Mouse (Mus musculus): ENCODE data around the gene Cdhr3.

- TF ChIP-seq CTCF (IDR thresholded peaks at IDR 0.05 in 2 of 3, conservative IDR thresholded peaks at IDR 0.05 in 1 of 3; ENCODE audit: control insufficient read depth in 1 of 3, insufficient read depth in 1 of 3, low read depth in 2 of 3, low read length in 3 of 3, poor library complexity in 1 of 3, severe bottlenecking in 1 of 3) (peak in 2 of 3 experiments; percentile 23 to 46; a peak in 3 of 6 replicates), CHD2 (IDR thresholded peaks at IDR 0.05; ENCODE audit: low read length) (no peak), ZC3H11A (IDR thresholded peaks at IDR 0.05; ENCODE audit: low read depth, low read length) (peak; percentile 24; the same call in 1 of the 2 replicates), MEF2A (IDR thresholded peaks at IDR 0.05; ENCODE audit: extremely low read depth, insufficient replicate concordance, low read depth, low read length, poor library complexity, severe bottlenecking) (no peak), SMC3 (IDR thresholded peaks at IDR 0.05; ENCODE audit: low read depth, low read length) (peak; percentile 64), JUND (IDR thresholded peaks at IDR 0.05; ENCODE audit: low read depth, low read length) (no peak), GABPA (IDR thresholded peaks at IDR 0.05; ENCODE audit: low read depth, low read length) (no peak), MAX (IDR thresholded peaks at IDR 0.05; ENCODE audit: low read length) (no peak)
Measured at GRCm38 (mm10) chr12:33109531-33109930, 16.9 kb upstream of the Cdhr3 start.

Data from MEL (cell line).